Mouse (Mus musculus) thymus, adult 2 months (tissue): ENCODE data around the gene Sltm. TPM values are rescaled to one million over a fixed set of nuclear protein-coding genes. Genes with fewer than 3 reads are reported as not detected.

Experiments
- DNase-seq: peaks from one replicate; pipeline ENCODE4 v3.0.0; 2021
- H3K27ac ChIP-seq: fragments of 200-500 bp; 2 replicates; pipeline ENCODE4 v1.5.1; 2012; ENCODE audit warnings: low read length, control low read depth; ENCODE audit not compliant: control insufficient read depth, insufficient read depth
- H3K27me3 ChIP-seq: fragments of 200-500 bp; 2 replicates; pipeline ENCODE4 v1.6.1; 2012; ENCODE audit warnings: mild to moderate bottlenecking, low read length, moderate library complexity, mixed read lengths; ENCODE audit not compliant: control insufficient read depth, insufficient read depth
- H3K36me3 ChIP-seq: fragments of 200-500 bp; 2 replicates; pipeline ENCODE4 v1.6.1; 2012; ENCODE audit warnings: mild to moderate bottlenecking, low read length, moderate library complexity; ENCODE audit not compliant: control insufficient read depth, insufficient read depth
- H3K4me1 ChIP-seq: fragments of 200-500 bp; replicated peaks from 2 replicates; pipeline ENCODE4 v1.6.1; 2012; ENCODE audit warnings: low read length; ENCODE audit not compliant: control insufficient read depth, insufficient read depth
- H3K4me3 ChIP-seq: fragments of 200-500 bp; 2 replicates; pipeline ENCODE4 v1.5.1; 2012; ENCODE audit warnings: mild to moderate bottlenecking, low read length, control low read depth, moderate library complexity; ENCODE audit not compliant: control insufficient read depth, insufficient read depth
- CTCF ChIP-seq: fragments of 200-500 bp; IDR thresholded peaks from 2 replicates; pipeline ENCODE4 v1.5.1; 2012; ENCODE audit warnings: mild to moderate bottlenecking, control low read depth, low read length, moderate library complexity, borderline replicate concordance; ENCODE audit not compliant: control insufficient read depth, poor library complexity, insufficient read depth; ENCODE audit errors: extremely low read depth
- POLR2A ChIP-seq: fragments of 200-500 bp; IDR thresholded peaks from 2 replicates; pipeline ENCODE4 v1.6.1; 2012; ENCODE audit warnings: mild to moderate bottlenecking, low read length, control low read depth, moderate library complexity; ENCODE audit not compliant: control insufficient read depth, poor library complexity, insufficient read depth; ENCODE audit errors: extremely low read depth
- WGBS: fragments of 180-500 bp; shearing (Covaris S2); methylation state at CpG from one replicate; pipeline ENCODE4 v1.1.7; 2018; 5-methylcytosine and 5-hydroxymethylcytosine counted together
- polyA plus RNA-seq: library from polyadenylated mRNA; depleted of rRNA; stranded (reverse); fragments of >200 nt; gene quantifications from 2 replicates; pipeline ENCODE4 v1.2.3, GENCODE M21; 2012

Gene Sltm
- polyA plus RNA-seq, 1 experiment, result 15.7 TPM

- Histone ChIP-seq H3K27ac (no peak overlapping the region), H3K4me1 (peaks cover 8% of the 10 kb centered on the region), H3K4me3 (no peak overlapping the region), H3K36me3 (peaks cover 63% of the 10 kb centered on the region), H3K27me3 (no peaks in the 10 kb centered on the region)
- WGBS, result 99% methylated on average over 5 of the region's 5 CpGs
- no peak for DNase-seq
- TF ChIP-seq CTCF (no peak), POLR2A (no peak)
Observed at GRCm38 (mm10) chr9:70587171-70587570, 44.6 kb downstream of the Sltm start.

GRCm38 (mm10) chr9:70590775-70591174 lies 48.2 kb downstream of the Sltm start:
- Histone ChIP-seq H3K27ac (no peak overlapping the region), H3K4me1 (no peaks in the 10 kb centered on the region), H3K36me3 (peaks cover 65% of the 10 kb centered on the region), H3K27me3 (no peaks in the 10 kb centered on the region), H3K4me3 (no peak overlapping the region)
- DNase-seq, result no peak
- WGBS, result 50% methylated on average over 4 of the region's 4 CpGs
- TF ChIP-seq CTCF, result no peak
- TF ChIP-seq POLR2A, result no peak

- Histone ChIP-seq H3K27me3 (no peaks in the 10 kb centered on the region), H3K4me1 (no peaks in the 10 kb centered on the region), H3K27ac (no peak overlapping the region), H3K4me3 (no peak overlapping the region), H3K36me3 (peaks cover 58% of the 10 kb centered on the region)
- WGBS, result 32% methylated on average over 9 of the region's 9 CpGs
- TF ChIP-seq POLR2A (no peak), CTCF (no peak)
- DNase-seq, result no peak
Observed at GRCm38 (mm10) chr9:70591486-70591885, 48.9 kb downstream of the Sltm start.

GRCm38 (mm10) chr9:70598271-70598670 lies 55.7 kb downstream of the Sltm start:
- Histone ChIP-seq H3K27ac (no peak overlapping the region), H3K36me3 (peaks cover 3% of the 10 kb centered on the region; the same call in 1 of the 2 replicates), H3K4me3 (no peak overlapping the region), H3K4me1 (no peaks in the 10 kb centered on the region), H3K27me3 (no peaks in the 10 kb centered on the region)
- WGBS, result 94% methylated on average over 2 of the region's 2 CpGs
- TF ChIP-seq CTCF, result no peak
- TF ChIP-seq POLR2A, result no peak
- DNase-seq, result no peak

- no peak for TF ChIP-seq CTCF
- no peak for DNase-seq
- peaks cover 32% of the 10 kb centered on the region for H3K36me3 ChIP-seq
- H3K4me1 ChIP-seq, result no peaks in the 10 kb centered on the region
- H3K4me3 ChIP-seq, result no peak overlapping the region
- no peak overlapping the region for H3K27ac ChIP-seq
- 96% methylated on average over 1 of the region's 1 CpGs for WGBS
- H3K27me3 ChIP-seq, result no peaks in the 10 kb centered on the region
Observed at GRCm38 (mm10) chr9:70602186-70602845, 59.8 kb downstream of the Sltm start.

GRCm38 (mm10) chr9:70611026-70611673 lies 68.6 kb downstream of the Sltm start:
- H3K27ac ChIP-seq, result no peak overlapping the region
- 92% methylated on average over 3 of the region's 3 CpGs for WGBS
- no peaks in the 10 kb centered on the region for H3K27me3 ChIP-seq
- H3K4me1 ChIP-seq, result no peaks in the 10 kb centered on the region
- H3K4me3 ChIP-seq, result no peak overlapping the region
- TF ChIP-seq CTCF, result no peak
- no peak for TF ChIP-seq POLR2A
- H3K36me3 ChIP-seq, result peaks cover 40% of the 10 kb centered on the region
- no peak for DNase-seq
